Mouse (Mus musculus) layer of hippocampus, postnatal 10 days (tissue): ENCODE results near the gene Cog3. TPM values are rescaled to one million over a fixed set of nuclear protein-coding genes. Genes with fewer than 3 reads are reported as not detected.

ENCODE experiments used
- DNase-seq, 2 experiments: peaks; one replicate each; pipeline ENCODE4 v3.0.0; 2021; ENCODE audit warnings: low spot score in 2 of 2
- total RNA-seq, 2 experiments: library from RNA; stranded (reverse); gene quantifications; 2 replicates each; pipeline ENCODE4 v1.2.3; 2021

The Cog3 gene
- total RNA-seq, 2 experiments from 2014 or later = 23.0 to 25.3 TPM

DNA sequence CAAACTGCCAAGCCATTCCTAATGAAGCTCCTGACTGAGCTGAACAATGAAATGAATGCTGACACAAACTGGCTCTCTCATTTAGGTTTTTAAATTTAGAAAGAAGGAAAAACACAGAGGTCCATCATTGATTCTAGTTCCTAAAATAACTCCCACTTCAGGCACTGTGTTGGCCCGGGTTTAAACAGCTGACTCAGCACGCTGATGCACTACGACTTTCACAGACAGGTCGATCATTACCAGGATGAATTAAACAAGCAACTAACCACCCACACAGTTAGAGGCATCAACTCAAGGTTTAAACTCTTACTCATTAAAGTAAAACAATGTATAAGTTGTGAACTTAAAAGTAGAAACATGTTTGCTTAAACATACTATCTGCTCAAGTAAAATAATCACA lies 47.7 kb downstream of the Cog3 start:
- DNase-seq = no peak

DNA sequence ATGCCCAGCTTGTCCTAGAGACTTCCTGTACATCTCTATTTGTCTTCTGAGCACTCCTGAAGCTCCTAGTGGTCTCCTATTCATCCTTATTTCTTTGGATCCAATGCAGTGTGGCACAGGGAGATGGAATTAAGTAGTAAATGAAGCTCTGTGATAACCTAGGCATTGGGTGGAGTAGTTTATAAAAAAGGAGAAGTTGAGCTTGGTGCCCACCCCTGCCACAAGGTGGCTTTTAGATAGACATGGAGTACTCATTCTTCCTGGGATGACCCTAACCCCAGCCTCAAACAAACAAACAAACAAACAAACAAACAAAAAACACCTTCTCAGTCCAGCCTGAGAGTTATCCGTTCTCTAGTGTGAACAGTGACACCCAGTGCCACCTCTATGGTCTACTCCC lies 56.4 kb downstream of the Cog3 start:
- no peak for DNase-seq

DNA sequence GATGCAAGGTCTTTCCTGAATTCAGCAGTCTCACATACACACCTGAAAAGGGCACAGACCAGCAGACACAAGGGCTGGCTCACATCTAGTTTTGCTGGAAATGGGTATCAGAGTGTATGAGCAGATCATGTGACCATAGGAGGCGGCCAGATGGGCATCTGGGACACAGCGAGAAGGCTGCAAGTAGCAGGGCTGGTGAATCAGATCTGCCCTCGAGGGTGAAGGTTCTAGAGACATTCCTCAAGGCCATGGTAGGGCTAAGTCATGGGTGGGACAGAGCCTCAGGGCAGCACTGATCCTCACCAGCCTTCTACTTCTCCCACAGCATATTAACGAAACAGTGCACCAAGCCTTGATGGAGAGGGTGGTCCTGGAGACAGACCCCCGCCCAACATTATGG lies 58.2 kb downstream of the Cog3 start:
- no peak for DNase-seq

DNA sequence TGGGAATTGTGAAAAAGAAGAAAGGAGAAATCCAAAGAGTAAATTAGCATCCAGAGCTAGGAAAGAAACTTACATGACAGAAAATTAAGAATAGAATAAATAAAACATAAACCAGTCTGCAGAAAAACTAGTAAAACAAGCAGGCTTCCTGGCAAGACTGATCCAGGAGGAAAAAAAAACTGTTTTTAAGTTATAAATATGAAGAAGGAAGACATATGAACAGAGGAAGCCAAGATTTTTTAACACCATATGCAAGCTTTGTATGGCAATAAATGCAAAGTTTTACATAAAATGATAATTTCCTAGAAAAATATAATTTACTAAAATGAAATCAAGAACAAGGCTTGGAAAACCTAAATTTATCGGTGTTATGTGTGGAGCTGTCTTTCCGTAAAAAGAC lies 63.9 kb downstream of the Cog3 start:
- no peak for DNase-seq

DNA sequence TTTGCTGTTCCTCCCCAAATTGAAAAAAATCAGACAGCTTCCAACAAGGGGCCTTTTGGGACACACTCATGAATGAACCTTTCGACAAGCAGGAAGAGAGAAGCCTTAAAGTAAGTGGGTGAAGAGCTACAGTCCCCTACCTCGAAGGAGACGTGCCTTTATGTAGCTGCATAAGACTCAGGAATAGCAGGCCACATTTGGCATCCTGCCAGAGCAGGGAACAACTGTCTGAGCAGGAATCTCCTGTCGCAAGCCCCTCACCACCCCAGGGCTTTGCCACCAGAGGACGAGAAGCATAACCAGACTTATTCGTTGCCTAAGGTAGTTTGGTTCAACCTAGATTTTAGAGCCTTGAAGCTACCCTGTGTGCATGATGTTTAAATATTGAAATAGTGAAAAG lies 78.0 kb downstream of the Cog3 start:
- no peak for DNase-seq

DNA sequence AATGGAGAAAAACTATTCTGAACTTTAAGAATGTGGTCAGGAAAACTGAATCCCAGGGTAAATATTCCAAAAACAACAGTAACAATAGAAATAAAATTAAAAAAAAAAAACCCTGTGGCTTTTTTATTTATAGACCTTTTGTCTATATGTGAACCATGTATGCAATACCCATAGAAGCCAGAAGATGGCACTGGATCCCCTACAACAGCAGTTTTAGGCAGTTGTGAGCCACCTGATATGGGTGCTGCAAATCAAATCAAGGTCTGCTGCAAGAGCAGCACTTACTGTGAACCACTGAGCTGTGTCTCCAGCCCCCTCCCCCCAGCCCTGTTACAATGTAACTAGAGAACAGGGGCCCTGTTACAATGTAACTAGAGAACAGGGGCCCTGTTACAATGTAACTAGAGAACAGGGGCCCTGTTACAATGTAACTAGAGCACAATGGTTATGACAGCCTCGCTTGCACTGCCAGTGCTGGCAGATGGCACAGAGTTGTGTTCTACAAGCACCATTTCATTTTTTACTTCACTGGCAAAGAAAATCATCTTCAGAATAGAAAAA lies 85.2 kb downstream of the Cog3 start:
- DNase-seq = no peak

DNA sequence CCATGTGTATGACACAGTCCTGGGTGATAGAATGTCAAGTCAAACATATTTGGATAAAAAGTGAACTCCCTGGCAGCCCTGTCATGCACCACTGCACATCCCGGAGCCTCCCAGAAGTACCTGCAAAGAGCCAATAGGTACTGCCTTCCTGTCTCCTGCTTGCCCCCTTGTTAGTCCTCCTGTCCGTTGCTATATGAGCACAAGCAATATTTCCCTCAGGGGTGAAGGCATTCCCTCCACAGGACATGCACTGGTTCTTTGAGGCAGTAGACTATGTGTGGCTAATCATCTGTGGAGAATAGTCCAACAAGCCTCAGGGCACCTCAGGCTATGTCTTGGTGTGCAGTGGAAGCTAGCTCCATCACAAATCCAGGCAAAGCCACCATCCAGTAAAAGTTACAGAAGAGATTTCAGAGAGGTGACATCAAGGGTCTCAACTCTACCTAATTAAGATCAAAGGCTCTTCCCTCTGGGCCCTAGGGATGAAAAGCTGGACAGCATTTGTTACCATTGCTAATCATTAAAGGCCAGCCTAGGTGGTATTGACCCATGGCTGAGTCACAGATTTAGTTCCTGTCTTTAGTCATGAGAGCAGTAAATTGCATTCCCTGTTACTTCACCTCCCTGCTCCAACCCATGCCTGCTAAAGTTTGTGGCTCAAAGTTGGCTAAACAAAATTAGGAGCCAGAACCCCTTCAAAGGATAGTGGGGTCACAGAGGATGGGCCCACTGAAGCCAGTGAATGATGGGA lies 88.7 kb downstream of the Cog3 start:
- DNase-seq = no peak

DNA sequence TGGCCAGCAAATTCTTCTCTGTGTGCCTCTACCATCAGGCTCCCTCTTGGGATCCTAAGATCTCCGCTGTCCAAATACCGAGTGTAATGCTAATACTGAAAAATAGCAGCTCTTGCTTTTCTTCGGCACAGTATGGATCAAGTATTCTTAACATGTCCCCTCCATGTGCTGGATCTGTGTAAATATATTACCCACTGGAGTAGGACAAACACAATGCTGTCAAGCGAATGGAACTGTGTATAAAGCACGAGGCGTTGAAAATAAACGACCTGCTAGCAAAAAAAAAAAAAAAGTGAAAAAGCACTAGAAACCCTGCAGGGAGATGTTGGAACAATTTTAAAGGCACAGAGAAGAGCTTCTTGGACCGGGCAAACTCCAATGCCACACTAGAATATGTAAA lies 92.8 kb downstream of the Cog3 start:
- no peak for DNase-seq

DNA sequence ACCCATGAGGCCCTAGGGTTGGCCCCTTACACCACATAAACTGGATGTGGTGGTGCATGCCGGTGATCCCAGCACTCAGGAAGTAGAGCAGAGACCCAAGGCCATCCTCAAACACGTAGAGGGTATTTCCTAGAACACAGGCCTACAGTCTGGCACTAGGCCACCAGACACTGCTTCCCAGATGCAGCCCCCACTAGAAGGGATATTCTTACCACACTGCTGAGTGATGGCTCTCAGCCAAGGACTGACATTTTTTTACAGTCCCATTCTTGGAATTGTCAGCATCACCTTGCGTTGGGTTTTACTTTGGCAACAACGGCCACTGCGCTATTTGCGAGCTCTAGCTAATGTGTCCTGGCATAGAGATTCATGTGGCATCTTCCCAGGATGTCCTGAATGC lies 93.4 kb downstream of the Cog3 start:
- no peak for DNase-seq

Other genes with a start within 250 kb of the Cog3 start
- not detected for gene Spert, start 161.4 kb downstream of the Cog3 start, total RNA-seq
- not detected for gene Erich6b, start 112.3 kb downstream of the Cog3 start, total RNA-seq
- gene Slc25a30, start 32.5 kb upstream of the Cog3 start, total RNA-seq = 10 to 100 TPM; 11.0 to 12.9 TPM
- gene Tpt1, start 90.6 kb upstream of the Cog3 start, total RNA-seq = 1,000 to 10,000 TPM; 1,133 to 1,398 TPM
- gene Kctd4, start 200.5 kb upstream of the Cog3 start, total RNA-seq = 10 to 100 TPM; 31.8 to 34.7 TPM